Mouse (Mus musculus) CD4-positive helper T cell, adult 2 months (primary cell): ENCODE results near the gene Ppp2r3d.
A peak's percentile ranks its signal among the peaks of the same experiment; 100 is the strongest.
"Not testable (repeated sequence)": the region's sequence is repeated elsewhere in the genome, so short reads cannot be mapped to it uniquely, and the experiment has no call there.

ENCODE experiments used
- DNase-seq: peaks from one replicate; pipeline ENCODE4 v3.0.0-alpha.2; 2012; ENCODE audit warnings: low read depth, missing footprints, low spot score

The Ppp2r3d gene

GRCm38 (mm10) chr9:124476096-124476902 lies at the start of gene Ppp2r3d:
TSS of gene Ppp2r3d (minus strand) at chr9:124476898.
- peak; percentile 26 for DNase-seq

- DNase-seq, result not testable (repeated sequence)
These were observed 17.0 kb upstream of the Ppp2r3d start, which contains the start of gene Gm21836 for GRCm38 (mm10) chr9:124493693-124494092. TSS of gene Gm21836 (minus strand) at chr9:124493793.

GRCm38 (mm10) chr9:124480361-124480980 lies 3.8 kb upstream of the Ppp2r3d start:
- not testable (repeated sequence) for DNase-seq

GRCm38 (mm10) chr9:124478081-124478480 lies 1.4 kb upstream of the Ppp2r3d start:
- no peak for DNase-seq

GRCm38 (mm10) chr9:124475689-124476088 lies 1.0 kb downstream of the Ppp2r3d start:
- no peak for DNase-seq

- DNase-seq, result peak; percentile 10
These were observed 20.1 kb downstream of the Ppp2r3d start for GRCm38 (mm10) chr9:124456572-124456971.

GRCm38 (mm10) chr9:124442533-124442855 lies 34.2 kb downstream of the Ppp2r3d start:
- peak; percentile 48 for DNase-seq

GRCm38 (mm10) chr9:124441681-124442532 lies 34.8 kb downstream of the Ppp2r3d start:
- DNase-seq, result peak; percentile 34

GRCm38 (mm10) chr9:124440724-124441045 lies 36.0 kb downstream of the Ppp2r3d start:
- DNase-seq, result peak; percentile 60

GRCm38 (mm10) chr9:124439848-124440723 lies 36.6 kb downstream of the Ppp2r3d start:
- peak; percentile 68 for DNase-seq

- peak; percentile 64 for DNase-seq
These were observed 37.3 kb downstream of the Ppp2r3d start for GRCm38 (mm10) chr9:124439403-124439847.

GRCm38 (mm10) chr9:124438686-124439346 lies 37.9 kb downstream of the Ppp2r3d start:
- DNase-seq, result peak; percentile 57

- DNase-seq, result peak; percentile 95
These were observed 51.2 kb downstream of the Ppp2r3d start for GRCm38 (mm10) chr9:124425411-124425885.

- peak; percentile 100 for DNase-seq
These were observed 51.9 kb downstream of the Ppp2r3d start for GRCm38 (mm10) chr9:124424542-124425410.

GRCm38 (mm10) chr9:124424292-124424541 lies 52.5 kb downstream of the Ppp2r3d start:
- DNase-seq, result no peak

GRCm38 (mm10) chr9:124423552-124424291 lies 53.0 kb downstream of the Ppp2r3d start:
- DNase-seq, result peak; percentile 99

GRCm38 (mm10) chr9:124422900-124423551 lies 53.7 kb downstream of the Ppp2r3d start:
- DNase-seq, result peak; percentile 99

GRCm38 (mm10) chr9:124422427-124422826 lies 54.3 kb downstream of the Ppp2r3d start:
- no peak for DNase-seq
